Mouse (Mus musculus) testis, adult 2 months (tissue): ENCODE data around the gene Use1. TPM values are rescaled to one million over a fixed set of nuclear protein-coding genes. Genes with fewer than 3 reads are reported as not detected.
A peak's percentile ranks its signal among the peaks of the same experiment; 100 is the strongest.

Experiments used
- H3K27ac ChIP-seq: fragments of 200-500 bp; 2 replicates; pipeline ENCODE4 v1.5.1; 2012; ENCODE audit warnings: low read depth, low read length; ENCODE audit not compliant: control insufficient read depth, insufficient read depth
- H3K27me3 ChIP-seq: fragments of 200-500 bp; 2 replicates; pipeline ENCODE4 v1.6.1; 2012; ENCODE audit warnings: mild to moderate bottlenecking, low read length, moderate library complexity; ENCODE audit not compliant: control insufficient read depth, insufficient read depth
- H3K36me3 ChIP-seq: fragments of 200-500 bp; 2 replicates; pipeline ENCODE4 v1.6.1; 2012; ENCODE audit warnings: mild to moderate bottlenecking, low read length; ENCODE audit not compliant: control insufficient read depth, insufficient read depth
- H3K4me1 ChIP-seq: fragments of 200-500 bp; 2 replicates; pipeline ENCODE4 v1.6.1; 2012; ENCODE audit warnings: low read length; ENCODE audit not compliant: control insufficient read depth, insufficient read depth
- H3K4me3 ChIP-seq: fragments of 200-500 bp; 2 replicates; pipeline ENCODE4 v1.5.1; 2012; ENCODE audit warnings: low read depth, mild to moderate bottlenecking, low read length, moderate library complexity, mixed read lengths; ENCODE audit not compliant: control insufficient read depth
- CTCF ChIP-seq: fragments of 200-500 bp; IDR thresholded peaks from 2 replicates; pipeline ENCODE4 v1.5.1; 2012; ENCODE audit warnings: low read depth, mild to moderate bottlenecking, inconsistent platforms, low read length, moderate library complexity; ENCODE audit not compliant: control insufficient read depth, insufficient read depth, insufficient replicate concordance
- POLR2A ChIP-seq: fragments of 200-500 bp; IDR thresholded peaks from 2 replicates; pipeline ENCODE4 v1.6.1; 2012; ENCODE audit warnings: low read depth, mild to moderate bottlenecking, inconsistent platforms, low read length, moderate library complexity; ENCODE audit not compliant: control insufficient read depth
- polyA plus RNA-seq: library from polyadenylated mRNA; depleted of rRNA; stranded (reverse); fragments of >200 nt; gene quantifications from 2 replicates; pipeline ENCODE4 v1.2.3, GENCODE M21; 2012

Use1 gene
- polyA plus RNA-seq, 1 experiment = 158 TPM

- TF ChIP-seq POLR2A (no peak), CTCF (no peak)
- Histone ChIP-seq H3K27me3 (no peaks in the 10 kb centered on the region), H3K4me3 (no peak overlapping the region), H3K27ac (no peak overlapping the region), H3K4me1 (no peaks in the 10 kb centered on the region), H3K36me3 (no peaks in the 10 kb centered on the region; the same call in none of the 2 replicates)
Observed at GRCm38 (mm10) chr8:71351117-71351516, 15.5 kb upstream of the Use1 start.

- no peak overlapping the region for H3K4me3 ChIP-seq
- no peaks in the 10 kb centered on the region; the same call in none of the 2 replicates for H3K36me3 ChIP-seq
- no peaks in the 10 kb centered on the region for H3K27me3 ChIP-seq
- no peak overlapping the region for H3K27ac ChIP-seq
- no peaks in the 10 kb centered on the region for H3K4me1 ChIP-seq
- TF ChIP-seq POLR2A = no peak
- TF ChIP-seq CTCF = no peak
Observed at GRCm38 (mm10) chr8:71351520-71351919, 15.1 kb upstream of the Use1 start.

DNA sequence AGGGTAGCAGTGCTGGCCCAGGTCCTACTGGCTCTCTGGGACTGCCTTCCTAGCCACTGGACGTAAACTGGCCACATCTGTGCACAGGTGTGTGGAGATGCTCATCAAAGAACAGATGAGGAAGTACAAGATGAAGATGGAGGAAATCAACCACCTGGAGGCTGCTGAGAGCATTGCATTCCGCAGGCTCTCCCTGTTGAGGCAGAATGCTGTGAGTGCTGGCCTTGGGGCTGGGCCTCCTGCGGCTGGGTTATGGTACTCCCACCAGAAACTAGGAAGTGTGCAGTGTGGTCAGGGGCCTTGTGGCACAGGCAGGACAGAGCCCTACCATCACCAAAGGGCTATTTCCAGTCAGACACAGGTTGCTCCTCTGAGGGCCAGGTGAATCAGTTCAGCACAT lies 8.6 kb upstream of the Use1 start:
- H3K27me3 ChIP-seq = no peaks in the 10 kb centered on the region
- H3K4me1 ChIP-seq = no peaks in the 10 kb centered on the region
- TF ChIP-seq POLR2A (no peak), CTCF (peak; percentile 3; the same call in 1 of the 2 replicates)
- no peak overlapping the region for H3K27ac ChIP-seq
- no peak overlapping the region for H3K4me3 ChIP-seq
- H3K36me3 ChIP-seq = no peaks in the 10 kb centered on the region; the same call in 1 of the 2 replicates

GRCm38 (mm10) chr8:71367529-71368176 lies 1.0 kb downstream of the Use1 start:
- peak overlapping the region; percentile 98 for H3K27ac ChIP-seq
- H3K36me3 ChIP-seq = no peaks in the 10 kb centered on the region; the same call in 1 of the 2 replicates
- TF ChIP-seq POLR2A (no peak), CTCF (no peak)
- peaks cover 13% of the 10 kb centered on the region for H3K4me1 ChIP-seq
- peak overlapping the region; percentile 95 for H3K4me3 ChIP-seq
- H3K27me3 ChIP-seq = no peaks in the 10 kb centered on the region

DNA sequence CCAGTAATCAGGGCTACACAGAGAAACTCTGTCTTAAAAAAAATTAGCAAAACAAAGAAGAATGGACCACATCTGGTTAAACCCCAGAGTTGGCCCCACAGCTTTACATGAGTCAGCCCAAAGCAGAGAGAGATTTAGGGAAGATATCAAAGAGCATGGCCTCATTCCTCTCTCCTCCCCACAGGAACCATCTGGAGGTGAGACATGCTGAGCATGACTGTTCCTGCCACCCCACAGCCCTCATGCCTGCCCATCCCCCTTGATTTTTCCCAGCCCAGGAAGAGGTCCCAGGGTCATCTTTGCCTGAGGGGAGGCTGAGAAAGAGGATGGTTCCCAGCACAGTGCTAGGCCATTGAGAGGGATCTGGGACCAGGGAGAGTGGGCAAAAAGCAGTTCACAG lies 1.7 kb downstream of the Use1 start:
- H3K4me3 ChIP-seq = peak overlapping the region; percentile 95
- H3K27me3 ChIP-seq = no peaks in the 10 kb centered on the region
- H3K27ac ChIP-seq = peak overlapping the region; percentile 56; the same call in 1 of the 2 replicates
- peaks cover 13% of the 10 kb centered on the region for H3K4me1 ChIP-seq
- no peak for TF ChIP-seq CTCF
- TF ChIP-seq POLR2A = peak; percentile 46; the same call in 1 of the 2 replicates
- H3K36me3 ChIP-seq = no peaks in the 10 kb centered on the region; the same call in 1 of the 2 replicates

- H3K27ac ChIP-seq = peak overlapping the region; percentile 65; the same call in 1 of the 2 replicates
- H3K4me3 ChIP-seq = peak overlapping the region; percentile 41
- no peaks in the 10 kb centered on the region for H3K27me3 ChIP-seq
- H3K4me1 ChIP-seq = peaks cover 13% of the 10 kb centered on the region
- H3K36me3 ChIP-seq = no peaks in the 10 kb centered on the region; the same call in 1 of the 2 replicates
- TF ChIP-seq POLR2A (no peak), CTCF (no peak)
Observed at GRCm38 (mm10) chr8:71369040-71369718, 2.5 kb downstream of the Use1 start.

- H3K4me3 ChIP-seq = peak overlapping the region; percentile 96
- H3K36me3 ChIP-seq = no peaks in the 10 kb centered on the region; the same call in 1 of the 2 replicates
- TF ChIP-seq POLR2A (no peak), CTCF (no peak)
- H3K27me3 ChIP-seq = no peaks in the 10 kb centered on the region
- H3K4me1 ChIP-seq = peaks cover 15% of the 10 kb centered on the region
- H3K27ac ChIP-seq = peak overlapping the region; percentile 69
Observed at GRCm38 (mm10) chr8:71370711-71371235, 4.1 kb downstream of the Use1 start.
